Mouse (Mus musculus): Measurements from ENCODE around the gene Cnih1. TPM values are rescaled to one million over a fixed set of nuclear protein-coding genes. Genes with fewer than 3 reads are reported as not detected.

The Cnih1 gene
- polyA plus RNA-seq, 1 experiment from 2014 or later = 155 TPM

GRCm38 (mm10) chr14:46734262-46734661 lies 53.9 kb downstream of the Cnih1 start:
- no peak for DNase-seq (ENCODE audit: low spot score)

GRCm38 (mm10) chr14:46725743-46726142 lies 62.5 kb downstream of the Cnih1 start:
- DNase-seq (ENCODE audit: low spot score) = peak; percentile 31

Other genes with a start within 250 kb of the Cnih1 start
- 70.9 and 76.0 TPM in 2 replicates for gene Cdkn3, start 27.9 kb downstream of the Cnih1 start, polyA plus RNA-seq (2015; fragmentation: Nextera tagmentation; extraction: Ambion mirVana)
- gene Gmfb, start 33.8 kb upstream of the Cnih1 start, polyA plus RNA-seq (2015; fragmentation: Nextera tagmentation; extraction: Ambion mirVana) = 105 and 107 TPM in 2 replicates
- 11.2 and 16.3 TPM in 2 replicates for gene Cgrrf1, start 43.7 kb upstream of the Cnih1 start, polyA plus RNA-seq (2015; fragmentation: Nextera tagmentation; extraction: Ambion mirVana)
- gene Samd4, start 94.4 kb upstream of the Cnih1 start, polyA plus RNA-seq (2015; fragmentation: Nextera tagmentation; extraction: Ambion mirVana) = 0.51 and 0.69 TPM in 2 replicates